Mouse (Mus musculus): ENCODE measurements at regions not wholly inside any gene's neighbourhood (a gene's known extent, or its start where the extent isn't known, plus 50 kb on each side); places are given as distances from the start of the nearest gene placed in this dataset.

- Histone ChIP-seq H3K9me3 (ENCODE audit: low read length) (no peaks in the 10 kb centered on the region), H3K4me3 (replicated peaks; ENCODE audit: low read length) (no peak overlapping the region), H3K36me3 (ENCODE audit: insufficient read depth, low read length) (no peaks in the 10 kb centered on the region), H3K4me1 (replicated peaks; ENCODE audit: low read depth, low read length) (no peaks in the 10 kb centered on the region), H3K27me3 (ENCODE audit: insufficient read depth, low read length) (no peaks in the 10 kb centered on the region)
- TF ChIP-seq NANOG (IDR thresholded peaks at IDR 0.05; ENCODE audit: borderline replicate concordance, low read length) (no peak), CTCF (conservative IDR thresholded peaks at IDR 0.05; ENCODE audit: low read length) (no peak), POU5F1 (IDR thresholded peaks at IDR 0.05; ENCODE audit: borderline replicate concordance, low read length) (no peak)
These were observed 74.5 kb upstream of the Far2 start for GRCm38 (mm10) chr6:147972552-147972951.

GRCm38 (mm10) chr6:147973059-147973458, 74.0 kb upstream of the Far2 start:
- Histone ChIP-seq H3K4me1 (replicated peaks; ENCODE audit: low read depth, low read length) (no peaks in the 10 kb centered on the region), H3K36me3 (ENCODE audit: insufficient read depth, low read length) (no peaks in the 10 kb centered on the region), H3K9me3 (ENCODE audit: low read length) (no peaks in the 10 kb centered on the region), H3K27me3 (ENCODE audit: insufficient read depth, low read length) (no peaks in the 10 kb centered on the region), H3K4me3 (replicated peaks; ENCODE audit: low read length) (no peak overlapping the region)
- TF ChIP-seq NANOG (IDR thresholded peaks at IDR 0.05; ENCODE audit: borderline replicate concordance, low read length) = no peak
- no peak for TF ChIP-seq CTCF (conservative IDR thresholded peaks at IDR 0.05; ENCODE audit: low read length)
- no peak for TF ChIP-seq POU5F1 (IDR thresholded peaks at IDR 0.05; ENCODE audit: borderline replicate concordance, low read length)

- H3K36me3 ChIP-seq (ENCODE audit: insufficient read depth, low read length) = no peaks in the 10 kb centered on the region
- H3K9me3 ChIP-seq (ENCODE audit: low read length) = no peaks in the 10 kb centered on the region
- no peak for TF ChIP-seq CTCF (conservative IDR thresholded peaks at IDR 0.05; ENCODE audit: low read length)
- TF ChIP-seq POU5F1 (IDR thresholded peaks at IDR 0.05; ENCODE audit: borderline replicate concordance, low read length) = no peak
- TF ChIP-seq NANOG (IDR thresholded peaks at IDR 0.05; ENCODE audit: borderline replicate concordance, low read length) = no peak
- H3K4me3 ChIP-seq (replicated peaks; ENCODE audit: low read length) = no peak overlapping the region
- H3K27me3 ChIP-seq (ENCODE audit: insufficient read depth, low read length) = no peaks in the 10 kb centered on the region
- no peaks in the 10 kb centered on the region for H3K4me1 ChIP-seq (replicated peaks; ENCODE audit: low read depth, low read length)
These were observed 71.1 kb upstream of the Far2 start for GRCm38 (mm10) chr6:147975917-147976316.

GRCm38 (mm10) chr6:147989381-147989780, 57.7 kb upstream of the Far2 start:
- Histone ChIP-seq H3K4me3 (replicated peaks; ENCODE audit: low read length) (no peak overlapping the region), H3K27me3 (ENCODE audit: insufficient read depth, low read length) (no peaks in the 10 kb centered on the region), H3K4me1 (replicated peaks; ENCODE audit: low read depth, low read length) (no peaks in the 10 kb centered on the region), H3K9me3 (ENCODE audit: low read length) (no peaks in the 10 kb centered on the region), H3K36me3 (ENCODE audit: insufficient read depth, low read length) (no peaks in the 10 kb centered on the region)
- TF ChIP-seq CTCF (conservative IDR thresholded peaks at IDR 0.05; ENCODE audit: low read length) (no peak), NANOG (IDR thresholded peaks at IDR 0.05; ENCODE audit: borderline replicate concordance, low read length) (no peak), POU5F1 (IDR thresholded peaks at IDR 0.05; ENCODE audit: borderline replicate concordance, low read length) (no peak)
